Mouse (Mus musculus) kidney, adult 2 months (tissue): ENCODE data around the gene Sacm1l.

Experiments used
- CTCF ChIP-seq: fragments of 200-500 bp; conservative IDR thresholded peaks from 2 replicates; pipeline ENCODE4 v1.5.1; 2011; ENCODE audit warnings: low read depth, mild to moderate bottlenecking, control low read depth, low read length, moderate library complexity, mixed read lengths; ENCODE audit not compliant: insufficient read depth, insufficient read length
- POLR2A ChIP-seq: fragments of 200-500 bp; IDR thresholded peaks from one replicate; pipeline ENCODE4 v1.6.1; 2011; ENCODE audit warnings: low read depth, low read length, control low read depth

DNA sequence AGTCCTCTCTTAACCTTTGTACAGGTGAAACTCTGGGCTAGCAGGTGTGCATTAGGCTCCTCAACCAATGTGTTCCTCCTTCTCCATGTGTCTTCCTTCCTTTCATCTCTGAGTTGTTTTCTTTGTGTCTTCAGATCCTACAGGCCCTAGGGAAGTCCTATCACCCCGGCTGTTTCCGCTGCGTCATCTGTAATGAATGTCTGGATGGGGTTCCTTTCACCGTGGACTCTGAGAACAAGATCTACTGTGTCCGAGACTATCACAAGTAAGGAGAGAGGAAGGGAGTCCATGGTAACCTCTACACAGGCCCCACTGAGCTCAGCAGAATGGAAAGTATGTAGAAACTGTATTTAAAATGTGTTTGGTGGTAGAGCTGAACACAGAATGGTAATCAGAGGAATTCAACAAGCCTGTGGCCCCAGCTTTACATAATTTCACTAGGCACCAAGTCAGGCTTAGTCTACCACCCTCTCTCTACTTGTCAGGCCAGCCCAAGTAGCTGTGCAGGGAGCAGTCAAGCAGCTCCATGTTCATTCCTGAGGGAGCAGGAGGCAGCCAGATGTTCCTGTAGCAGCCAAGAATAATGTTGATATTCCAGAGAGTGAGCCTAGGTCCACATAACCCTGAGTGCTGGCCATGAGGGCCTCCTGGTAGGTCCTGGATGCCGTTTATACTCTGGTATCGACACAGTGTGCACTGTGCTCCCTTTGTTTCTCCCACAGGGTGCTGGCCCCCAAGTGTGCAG is 12.7 kb upstream of the Sacm1l start:
- TF ChIP-seq CTCF (no peak), POLR2A (no peak)
